Mouse (Mus musculus) kidney, adult 2 months (tissue): ENCODE measurements around the gene Fam193b. TPM values are rescaled to one million over a fixed set of nuclear protein-coding genes. Genes with fewer than 3 reads are reported as not detected.

Experiments
- DNase-seq: peaks from one replicate; pipeline ENCODE4 v3.0.0; 2021
- H3K27ac ChIP-seq: fragments of 200-500 bp; 2 replicates; pipeline ENCODE4 v1.5.1; 2012; ENCODE audit warnings: low read depth, low read length, control low read depth, inconsistent platforms; ENCODE audit not compliant: insufficient read depth
- H3K27me3 ChIP-seq: fragments of 200-500 bp; replicated peaks from 2 replicates; pipeline ENCODE4 v1.6.1; 2012; ENCODE audit warnings: mild to moderate bottlenecking, moderate library complexity, low read length, inconsistent platforms; ENCODE audit not compliant: control insufficient read depth, insufficient read depth
- H3K36me3 ChIP-seq: fragments of 200-500 bp; 2 replicates; pipeline ENCODE4 v1.6.1; 2012; ENCODE audit warnings: mild to moderate bottlenecking, moderate library complexity, low read length, inconsistent platforms; ENCODE audit not compliant: control insufficient read depth, insufficient read depth
- H3K4me1 ChIP-seq: fragments of 200-500 bp; 2 replicates; pipeline ENCODE4 v1.6.1; 2011; ENCODE audit warnings: low read length; ENCODE audit not compliant: control insufficient read depth, insufficient read depth
- H3K4me3 ChIP-seq: fragments of 200-500 bp; 2 replicates; pipeline ENCODE4 v1.5.1; 2011; ENCODE audit warnings: mild to moderate bottlenecking, low read depth, low read length, control low read depth; ENCODE audit not compliant: insufficient read depth
- CTCF ChIP-seq: fragments of 200-500 bp; conservative IDR thresholded peaks from 2 replicates; pipeline ENCODE4 v1.5.1; 2011; ENCODE audit warnings: low read depth, mild to moderate bottlenecking, control low read depth, low read length, moderate library complexity, mixed read lengths; ENCODE audit not compliant: insufficient read depth, insufficient read length
- POLR2A ChIP-seq: fragments of 200-500 bp; IDR thresholded peaks from one replicate; pipeline ENCODE4 v1.6.1; 2011; ENCODE audit warnings: low read depth, low read length, control low read depth
- WGBS: fragments of 180-500 bp; shearing (Covaris S2); methylation state at CpG from one replicate; pipeline ENCODE4 v1.1.7; 2018; 5-methylcytosine and 5-hydroxymethylcytosine counted together
- polyA plus RNA-seq: library from polyadenylated mRNA; depleted of rRNA; stranded (reverse); fragments of >200 nt; gene quantifications from 2 replicates; pipeline ENCODE4 v1.2.3, GENCODE M21; 2012

Fam193b gene
- polyA plus RNA-seq, 1 experiment, result 85.6 TPM

DNA sequence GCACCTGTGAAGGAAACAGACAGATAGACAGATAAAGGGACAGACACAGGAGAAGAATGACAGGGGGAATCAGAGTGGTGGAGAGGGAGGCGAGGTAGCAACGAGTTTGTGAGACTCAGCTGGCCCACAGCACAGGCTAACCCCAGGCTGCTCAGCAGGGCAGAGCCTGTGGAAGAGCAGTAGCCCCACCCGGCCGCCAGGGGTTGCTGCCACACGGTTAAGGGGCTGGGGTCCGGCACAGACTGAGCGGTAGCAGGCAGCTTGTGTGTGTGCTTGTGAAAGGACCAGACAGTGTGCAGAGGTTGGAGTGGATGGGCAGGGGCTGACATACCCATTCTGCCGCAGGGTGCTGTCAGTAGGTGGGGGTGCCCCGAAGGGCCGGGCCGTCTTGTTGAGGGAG is 63.0 kb downstream of the Fam193b start:
- H3K27ac ChIP-seq, result no peak overlapping the region
- 82% methylated on average over 11 of the region's 11 CpGs for WGBS
- TF ChIP-seq CTCF, result no peak
- TF ChIP-seq POLR2A, result no peak
- 0 out of 2 replicates have a peak, but pooled peaks cover 4% of the 10 kb centered on the region for H3K4me1 ChIP-seq
- H3K4me3 ChIP-seq, result no peak overlapping the region
- no peak for DNase-seq
- H3K36me3 ChIP-seq, result no peaks in the 10 kb centered on the region
- H3K27me3 ChIP-seq, result no peaks in the 10 kb centered on the region

DNA sequence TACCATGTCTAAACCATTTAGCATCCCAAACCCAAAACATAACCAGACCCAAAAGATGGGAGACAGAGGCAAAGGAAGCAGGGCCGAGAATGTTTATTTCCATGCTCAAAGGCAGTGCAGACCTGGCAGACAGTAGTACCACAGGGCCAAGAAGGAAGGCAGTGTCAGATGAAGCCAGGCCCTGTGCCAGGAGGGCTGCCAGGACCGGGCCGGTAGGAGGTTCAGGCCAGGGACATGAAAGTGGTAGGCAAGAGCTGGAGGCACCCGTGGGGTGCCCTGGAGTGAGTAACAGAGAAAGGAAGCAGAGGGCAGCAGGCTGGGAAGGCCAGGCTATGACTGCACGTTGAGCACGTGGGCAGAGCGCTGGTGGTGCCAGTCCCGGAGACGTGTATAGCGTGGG is 64.2 kb downstream of the Fam193b start:
- DNase-seq, result no peak
- Histone ChIP-seq H3K27ac (no peak overlapping the region), H3K4me3 (no peak overlapping the region), H3K36me3 (no peaks in the 10 kb centered on the region), H3K4me1 (0 out of 2 replicates have a peak, but pooled peaks cover 4% of the 10 kb centered on the region), H3K27me3 (no peaks in the 10 kb centered on the region)
- WGBS, result 89% methylated on average over 10 of the region's 10 CpGs
- no peak for TF ChIP-seq CTCF
- no peak for TF ChIP-seq POLR2A

GRCm38 (mm10) chr13:55505810-55506209 is 65.1 kb downstream of the Fam193b start:
- no peak for DNase-seq
- no peaks in the 10 kb centered on the region for H3K36me3 ChIP-seq
- H3K27me3 ChIP-seq, result no peaks in the 10 kb centered on the region
- no peak for TF ChIP-seq CTCF
- TF ChIP-seq POLR2A, result no peak
- no peak overlapping the region for H3K27ac ChIP-seq
- H3K4me3 ChIP-seq, result no peak overlapping the region
- H3K4me1 ChIP-seq, result 0 out of 2 replicates have a peak, but pooled peaks cover 4% of the 10 kb centered on the region
- 94% methylated on average over 9 of the region's 9 CpGs for WGBS

DNA sequence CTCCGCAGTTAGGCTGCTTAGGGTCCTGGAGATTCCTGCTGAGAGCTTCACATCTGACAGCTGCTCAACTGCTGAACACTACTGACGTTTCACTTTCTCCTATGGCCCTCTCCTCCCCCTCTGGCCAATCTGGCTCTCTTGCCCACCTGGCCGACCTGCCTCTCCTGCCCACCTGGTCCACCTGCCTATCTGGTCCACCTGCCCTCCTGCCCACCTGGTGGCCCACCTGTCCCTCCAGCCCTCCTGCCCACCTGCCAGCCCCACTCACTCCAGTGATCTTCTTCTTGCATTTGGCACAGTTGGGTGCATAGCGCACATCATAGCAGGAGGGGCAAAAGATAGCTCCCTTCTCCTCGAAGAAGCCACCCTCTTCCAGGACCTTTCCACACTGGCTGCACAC is 66.5 kb downstream of the Fam193b start:
- H3K36me3 ChIP-seq, result no peaks in the 10 kb centered on the region
- H3K4me1 ChIP-seq, result no peaks in the 10 kb centered on the region
- DNase-seq, result no peak
- H3K27me3 ChIP-seq, result no peaks in the 10 kb centered on the region
- no peak overlapping the region for H3K27ac ChIP-seq
- no peak overlapping the region for H3K4me3 ChIP-seq
- 86% methylated on average over 5 of the region's 5 CpGs for WGBS
- TF ChIP-seq CTCF (no peak), POLR2A (no peak)

- no peaks in the 10 kb centered on the region for H3K36me3 ChIP-seq
- H3K27ac ChIP-seq, result no peak overlapping the region
- no peaks in the 10 kb centered on the region for H3K4me1 ChIP-seq
- DNase-seq, result no peak
- no peaks in the 10 kb centered on the region for H3K27me3 ChIP-seq
- TF ChIP-seq POLR2A (no peak), CTCF (no peak)
- 90% methylated on average over 8 of the region's 8 CpGs for WGBS
- no peak overlapping the region for H3K4me3 ChIP-seq
These were observed 68.5 kb downstream of the Fam193b start for GRCm38 (mm10) chr13:55502405-55502804.

- DNase-seq, result no peak
- WGBS, result 88% methylated on average over 10 of the region's 10 CpGs
- Histone ChIP-seq H3K27ac (no peak overlapping the region), H3K36me3 (no peaks in the 10 kb centered on the region), H3K27me3 (no peaks in the 10 kb centered on the region), H3K4me3 (no peak overlapping the region), H3K4me1 (no peaks in the 10 kb centered on the region)
- no peak for TF ChIP-seq CTCF
- no peak for TF ChIP-seq POLR2A
These were observed 70.3 kb downstream of the Fam193b start for GRCm38 (mm10) chr13:55500575-55500974.

DNA sequence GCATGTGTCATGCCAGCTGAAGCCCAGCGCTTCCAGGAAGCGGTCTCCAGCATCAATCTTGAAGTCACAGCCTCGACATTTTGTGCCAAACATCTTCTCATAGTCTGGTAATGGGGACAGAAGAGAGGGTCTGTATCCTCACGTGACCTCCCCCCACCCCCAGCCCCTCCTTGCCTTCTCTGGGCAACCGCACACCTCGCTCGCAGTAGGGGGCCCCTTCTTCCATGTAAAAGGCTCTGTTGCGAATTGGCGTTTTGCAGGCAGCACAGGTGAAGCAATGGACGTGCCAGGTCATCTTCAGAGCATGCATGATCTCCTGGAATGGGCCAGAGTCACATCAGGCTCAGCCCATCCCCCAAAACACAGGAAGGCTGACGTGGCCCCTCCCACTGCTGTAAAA is 72.0 kb downstream of the Fam193b start:
- Histone ChIP-seq H3K27ac (no peak overlapping the region), H3K4me1 (no peaks in the 10 kb centered on the region), H3K27me3 (no peaks in the 10 kb centered on the region), H3K4me3 (no peak overlapping the region), H3K36me3 (no peaks in the 10 kb centered on the region)
- TF ChIP-seq CTCF, result no peak
- TF ChIP-seq POLR2A, result no peak
- no peak for DNase-seq
- 81% methylated on average over 11 of the region's 11 CpGs for WGBS

DNA sequence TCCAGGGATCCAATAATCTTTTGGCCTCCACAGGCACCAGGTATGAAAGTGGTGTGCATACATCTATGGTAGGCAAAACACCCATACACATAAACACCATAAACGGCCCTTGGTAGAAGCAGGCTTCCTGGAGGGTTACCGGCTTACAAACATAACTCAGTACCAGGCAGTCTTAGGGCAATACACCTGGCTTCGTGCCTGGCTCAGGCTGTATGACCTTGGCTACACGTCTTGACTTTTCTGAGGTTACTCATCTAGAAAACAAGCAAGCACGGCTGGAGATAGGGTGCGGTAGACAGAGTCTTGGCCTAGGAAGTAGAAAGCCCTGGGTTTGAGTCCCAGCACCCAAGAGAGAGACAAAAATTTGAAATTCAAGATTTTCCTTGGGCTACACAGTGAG is 74.3 kb downstream of the Fam193b start:
- TF ChIP-seq POLR2A (no peak), CTCF (no peak)
- WGBS, result 37% methylated on average over 6 of the region's 6 CpGs
- Histone ChIP-seq H3K27ac (no peak overlapping the region), H3K27me3 (no peaks in the 10 kb centered on the region), H3K4me3 (no peak overlapping the region), H3K4me1 (no peaks in the 10 kb centered on the region), H3K36me3 (no peaks in the 10 kb centered on the region)
- peak; percentile 72 for DNase-seq
